Mouse (Mus musculus) limb, embryonic 10.5 days (tissue): ENCODE measurements around the gene Phc1. TPM values are rescaled to one million over a fixed set of nuclear protein-coding genes. Genes with fewer than 3 reads are reported as not detected.
"Not testable (repeated sequence)": the region's sequence is repeated elsewhere in the genome, so short reads cannot be mapped to it uniquely, and the experiment has no call there.

Experiments
- DNase-seq: peaks from one replicate; pipeline ENCODE4 v3.0.0-alpha.2; 2017; ENCODE audit warnings: low spot score
- H3K27ac ChIP-seq: fragments of 300-500 bp; sonication (generic); 2 replicates; pipeline ENCODE4 v1.5.1; 2016; ENCODE audit warnings: mild to moderate bottlenecking
- H3K27me3 ChIP-seq: fragments of 300-500 bp; sonication (generic); 2 replicates; pipeline ENCODE4 v1.6.1; 2016; ENCODE audit warnings: low read depth, mild to moderate bottlenecking; ENCODE audit not compliant: poor library complexity, severe bottlenecking
- H3K36me3 ChIP-seq: fragments of 300-500 bp; sonication (generic); 2 replicates; pipeline ENCODE4 v1.6.1; 2016; ENCODE audit warnings: mild to moderate bottlenecking, moderate library complexity
- H3K4me1 ChIP-seq: fragments of 300-500 bp; sonication (generic); 2 replicates; pipeline ENCODE4 v1.6.1; 2016
- H3K4me3 ChIP-seq: fragments of 300-500 bp; sonication (generic); 2 replicates; pipeline ENCODE4 v1.5.1; 2016; ENCODE audit warnings: mild to moderate bottlenecking, moderate library complexity
- H3K9me3 ChIP-seq: fragments of 300-500 bp; sonication (generic); replicated peaks from 2 replicates; pipeline ENCODE4 v1.6.1; 2016; ENCODE audit warnings: mild to moderate bottlenecking
- WGBS: fragments of 180-500 bp; shearing (Covaris S2); methylation state at CpG from one replicate; pipeline ENCODE4 v1.1.7; 2016; 5-methylcytosine and 5-hydroxymethylcytosine counted together
- polyA plus RNA-seq: library from polyadenylated mRNA; unstranded; fragments of >200 nt; fragmentation: Nextera tagmentation; extraction: Ambion mirVana; gene quantifications from 2 replicates; pipeline ENCODE4 v1.2.1, GENCODE M21; 2016

The Phc1 gene
- polyA plus RNA-seq, 1 experiment from 2014 or later, result 37.4 TPM

DNA sequence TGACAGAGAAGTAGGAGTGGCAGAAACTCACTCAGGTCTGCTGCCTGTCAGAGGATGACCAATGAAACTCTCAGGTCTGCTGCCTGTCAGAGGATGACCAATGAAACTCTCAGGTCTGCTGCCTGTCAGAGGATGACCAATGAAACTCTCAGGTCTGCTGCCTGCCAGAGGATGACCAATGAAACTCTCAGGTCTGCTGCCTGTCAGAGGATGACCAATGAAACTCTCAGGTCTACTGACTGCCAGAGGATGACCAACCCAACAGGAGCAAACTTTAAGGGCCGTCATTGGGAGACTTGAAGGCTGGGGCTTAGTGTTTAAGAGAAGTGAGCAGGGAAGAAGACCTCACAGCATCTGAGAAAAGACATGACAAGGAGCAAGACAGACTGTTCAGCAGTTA, 7.0 kb upstream of the Phc1 start:
- not testable (repeated sequence) for H3K4me1 ChIP-seq, H3K9me3 ChIP-seq, H3K27ac ChIP-seq, DNase-seq, H3K4me3 ChIP-seq, H3K27me3 ChIP-seq, H3K36me3 ChIP-seq
- 51% methylated on average over 1 of the region's 1 CpGs for WGBS

DNA sequence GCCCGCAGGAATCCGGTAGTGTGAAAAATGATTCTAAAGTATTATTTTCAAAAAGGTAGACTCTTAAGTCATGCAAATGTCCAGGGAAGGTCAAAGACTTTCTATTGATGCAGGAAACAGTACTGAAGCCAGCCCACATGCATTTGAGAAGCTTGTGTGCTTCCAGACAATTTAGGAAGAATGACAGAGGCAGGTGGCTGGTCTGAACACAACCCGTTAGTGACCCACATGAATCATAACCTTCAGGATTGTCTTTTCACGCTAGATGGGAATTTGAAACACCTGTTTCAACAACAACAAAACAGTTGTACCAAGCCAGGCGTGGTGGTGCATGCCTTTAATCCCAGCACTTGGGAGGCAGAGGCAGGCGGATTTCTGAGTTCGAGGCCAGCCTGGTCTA, 6.0 kb upstream of the Phc1 start:
- H3K4me1 ChIP-seq, result 0 out of 2 replicates have a peak, but pooled peaks cover 4% of the 10 kb centered on the region
- H3K4me3 ChIP-seq, result no peak overlapping the region
- WGBS, result 88% methylated on average over 7 of the region's 7 CpGs
- DNase-seq, result no peak
- no peak overlapping the region for H3K27ac ChIP-seq
- no peaks in the 10 kb centered on the region for H3K9me3 ChIP-seq
- H3K36me3 ChIP-seq, result no peaks in the 10 kb centered on the region
- H3K27me3 ChIP-seq, result no peaks in the 10 kb centered on the region

DNA sequence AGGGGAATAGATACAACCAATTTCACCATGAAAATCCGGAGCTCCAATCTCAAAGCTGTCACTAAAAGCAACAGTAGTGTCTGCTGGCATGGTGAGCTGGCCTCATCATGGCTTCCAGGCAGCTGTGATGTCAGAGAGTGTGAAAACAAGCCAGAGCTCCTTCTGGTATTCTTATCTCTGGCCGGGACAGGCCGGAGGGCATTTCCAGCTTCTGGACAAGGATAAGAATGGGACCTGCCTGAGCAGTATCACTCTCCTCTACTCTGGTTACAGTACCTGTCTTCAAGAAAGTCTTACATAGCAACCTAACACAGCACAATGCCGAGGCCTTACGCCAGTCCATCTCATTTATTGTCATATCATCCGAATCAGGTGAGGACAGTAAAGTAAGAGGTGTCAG, 5.4 kb upstream of the Phc1 start:
- Histone ChIP-seq H3K4me1 (peaks cover 10% of the 10 kb centered on the region), H3K4me3 (no peak overlapping the region), H3K9me3 (no peaks in the 10 kb centered on the region), H3K27me3 (no peaks in the 10 kb centered on the region), H3K36me3 (no peaks in the 10 kb centered on the region), H3K27ac (no peak overlapping the region)
- DNase-seq, result no peak
- 78% methylated on average over 6 of the region's 6 CpGs for WGBS

DNA sequence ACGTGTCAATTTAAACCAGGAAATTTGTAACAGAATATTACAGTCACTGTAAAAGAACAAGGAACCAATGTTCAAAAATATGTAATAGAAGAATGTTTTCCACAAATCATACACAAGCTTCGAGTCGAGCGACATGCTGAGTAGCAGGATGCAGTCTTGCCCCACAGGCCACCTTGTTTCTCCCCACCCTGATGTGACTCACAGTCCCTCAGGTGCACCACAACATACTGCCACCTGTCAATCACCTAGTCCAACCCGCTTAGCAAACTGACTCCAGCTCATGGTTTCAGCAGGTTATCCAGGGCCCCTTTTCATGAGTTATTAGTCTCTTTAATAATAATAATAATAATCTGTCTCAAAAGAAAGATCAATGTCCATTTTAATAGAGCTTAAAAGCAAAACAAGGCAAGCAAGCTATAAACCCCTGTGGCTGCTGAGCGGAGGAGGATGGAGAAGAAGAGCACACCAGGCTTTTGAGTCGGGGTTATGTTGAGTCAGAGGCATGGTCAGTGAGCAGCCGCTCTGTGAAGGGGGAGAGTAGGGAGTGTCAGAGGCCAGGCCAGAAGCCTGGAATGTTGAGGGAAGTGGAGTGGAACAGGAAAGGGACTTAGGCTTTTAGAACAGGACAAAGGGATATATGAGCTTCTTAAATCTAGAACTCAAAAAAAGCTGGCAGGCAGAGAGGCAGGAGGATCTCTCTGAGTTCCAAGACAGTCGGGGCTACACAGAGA, 4.2 kb upstream of the Phc1 start:
- DNase-seq, result no peak
- Histone ChIP-seq H3K36me3 (no peaks in the 10 kb centered on the region), H3K27ac (no peak overlapping the region), H3K4me3 (no peak overlapping the region), H3K9me3 (no peaks in the 10 kb centered on the region), H3K27me3 (no peaks in the 10 kb centered on the region), H3K4me1 (peaks cover 14% of the 10 kb centered on the region)
- 69% methylated on average over 9 of the region's 9 CpGs for WGBS

DNA sequence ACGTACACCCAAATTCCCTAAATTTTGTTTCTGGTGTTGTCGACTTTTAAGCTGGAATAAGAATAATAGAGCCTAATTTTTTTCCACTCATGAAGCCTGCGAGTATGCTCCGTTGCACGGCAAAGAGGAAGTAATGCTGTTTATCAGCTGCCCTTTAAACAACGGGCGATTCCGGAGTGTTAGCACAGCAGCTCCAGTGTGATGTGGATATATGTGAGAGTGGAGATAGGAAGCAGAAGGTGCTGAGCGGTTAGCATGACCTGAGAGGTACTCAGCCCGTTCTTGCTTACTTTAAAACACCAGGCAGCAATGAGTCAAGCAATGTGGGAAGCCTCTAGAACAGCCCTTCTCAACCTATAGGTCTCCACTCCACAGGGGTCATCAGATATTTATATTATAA, 3.4 kb upstream of the Phc1 start:
- Histone ChIP-seq H3K9me3 (no peaks in the 10 kb centered on the region), H3K27ac (no peak overlapping the region), H3K4me1 (peaks cover 16% of the 10 kb centered on the region), H3K27me3 (no peaks in the 10 kb centered on the region), H3K36me3 (no peaks in the 10 kb centered on the region), H3K4me3 (no peak overlapping the region)
- 73% methylated on average over 10 of the region's 10 CpGs for WGBS
- DNase-seq, result no peak

DNA sequence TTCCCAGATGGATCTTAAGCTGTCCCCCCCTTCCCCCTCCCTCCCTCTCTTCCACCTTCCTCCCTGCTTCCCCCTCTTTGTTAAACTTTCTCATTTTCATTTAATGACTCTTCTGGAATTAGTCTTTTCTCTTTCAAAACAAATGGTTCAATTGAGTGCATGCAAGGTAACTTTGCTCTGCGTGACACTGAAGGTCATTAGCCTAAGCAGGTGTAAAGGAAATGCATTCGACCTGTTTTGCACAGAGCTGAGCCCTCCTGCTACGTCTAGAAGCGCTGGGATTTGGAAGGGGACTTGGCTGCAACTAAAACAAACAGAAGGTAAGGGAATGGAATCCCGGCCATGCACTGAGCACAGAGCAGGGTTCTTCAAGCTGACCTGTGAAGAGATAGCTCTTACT, 1.8 kb upstream of the Phc1 start:
- DNase-seq, result no peak
- Histone ChIP-seq H3K9me3 (no peaks in the 10 kb centered on the region), H3K4me3 (no peak overlapping the region), H3K4me1 (peaks cover 30% of the 10 kb centered on the region), H3K36me3 (no peaks in the 10 kb centered on the region), H3K27ac (no peak overlapping the region), H3K27me3 (no peaks in the 10 kb centered on the region)
- WGBS, result 17% methylated on average over 5 of the region's 5 CpGs

DNA sequence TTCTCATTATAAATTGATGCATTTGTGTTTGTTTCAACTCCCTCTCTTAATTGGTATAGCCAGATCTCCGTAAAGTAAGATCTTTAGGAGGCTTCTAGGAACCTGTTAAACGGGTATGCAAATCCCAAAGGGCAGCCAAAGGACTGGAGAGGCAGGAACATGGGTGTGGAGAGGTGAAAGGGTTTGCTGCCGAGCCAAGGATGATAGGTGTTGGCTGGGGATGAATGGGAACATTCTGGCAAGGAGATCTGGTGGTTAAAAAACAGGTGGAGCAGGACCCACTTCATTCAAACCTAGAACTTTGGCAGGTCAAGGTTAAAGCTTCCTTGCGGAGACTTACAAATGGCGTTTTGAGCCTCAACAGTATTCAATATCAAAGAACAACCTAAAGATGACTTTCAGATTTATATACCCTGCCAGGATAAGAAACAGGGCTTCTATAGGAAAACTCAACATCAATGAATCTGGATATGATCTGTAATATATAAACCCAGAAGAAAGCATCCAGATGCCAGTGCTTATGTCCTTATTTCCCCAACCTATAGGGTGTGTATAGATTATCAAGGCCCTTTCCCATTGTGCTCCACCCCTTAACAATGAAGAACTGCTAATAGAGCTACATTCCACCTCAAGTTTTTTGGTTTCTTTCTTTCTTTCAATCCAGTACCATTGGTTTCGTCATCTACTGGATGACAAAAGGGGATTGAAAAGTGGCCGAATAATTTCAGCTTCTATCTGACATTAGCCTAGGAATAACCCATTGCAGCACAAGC, 863 bp upstream of the Phc1 start:
- Histone ChIP-seq H3K36me3 (peaks cover 6% of the 10 kb centered on the region), H3K27me3 (no peaks in the 10 kb centered on the region), H3K27ac (peak overlapping the region; percentile 96), H3K9me3 (no peaks in the 10 kb centered on the region), H3K4me1 (peaks cover 30% of the 10 kb centered on the region), H3K4me3 (peak overlapping the region; percentile 82)
- 41% methylated on average over 7 of the region's 7 CpGs for WGBS
- DNase-seq, result no peak

DNA sequence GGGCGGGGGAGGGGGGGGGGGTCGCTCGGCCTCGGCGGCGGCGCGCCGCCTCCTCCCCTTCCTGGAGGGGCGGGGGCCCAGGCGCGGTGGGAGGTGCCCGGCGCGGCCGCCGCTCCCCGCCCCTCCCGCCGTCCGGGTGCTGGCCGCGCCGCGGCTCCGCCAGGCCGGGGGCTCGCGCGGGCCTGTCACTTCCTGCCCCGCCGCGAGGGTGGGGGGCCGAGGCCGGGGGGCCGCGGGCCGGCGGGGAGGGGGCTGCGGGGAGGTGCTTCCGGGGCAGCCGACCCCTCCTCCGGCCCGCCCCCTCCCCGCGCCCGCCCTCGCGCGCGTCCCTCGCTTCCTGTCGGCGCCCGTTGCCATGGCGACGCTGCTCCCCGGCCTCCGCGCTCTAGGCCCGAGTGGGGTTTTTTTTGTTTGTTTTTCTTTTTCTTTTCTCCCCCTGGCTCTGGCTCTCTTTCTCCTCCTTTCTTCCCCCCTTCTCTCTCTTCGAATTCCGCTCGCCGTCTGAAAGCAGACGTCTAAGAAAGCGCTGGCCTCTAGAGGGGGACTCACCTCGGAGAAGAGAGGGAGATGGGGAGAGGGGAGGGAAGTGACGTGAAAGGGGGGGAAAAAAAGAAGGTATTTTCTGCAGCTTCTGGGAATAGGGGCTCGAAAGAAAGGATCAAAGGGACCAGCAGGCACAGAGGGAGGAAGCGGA, 566 bp downstream of the Phc1 start:
- Histone ChIP-seq H3K4me1 (peaks cover 30% of the 10 kb centered on the region), H3K4me3 (peak overlapping the region; percentile 82), H3K36me3 (peaks cover 18% of the 10 kb centered on the region), H3K9me3 (no peaks in the 10 kb centered on the region), H3K27ac (peak overlapping the region; percentile 96), H3K27me3 (no peaks in the 10 kb centered on the region)
- WGBS, result under 1% methylated on average over 39 of the region's 71 CpGs
- peak; percentile 94 for DNase-seq

DNA sequence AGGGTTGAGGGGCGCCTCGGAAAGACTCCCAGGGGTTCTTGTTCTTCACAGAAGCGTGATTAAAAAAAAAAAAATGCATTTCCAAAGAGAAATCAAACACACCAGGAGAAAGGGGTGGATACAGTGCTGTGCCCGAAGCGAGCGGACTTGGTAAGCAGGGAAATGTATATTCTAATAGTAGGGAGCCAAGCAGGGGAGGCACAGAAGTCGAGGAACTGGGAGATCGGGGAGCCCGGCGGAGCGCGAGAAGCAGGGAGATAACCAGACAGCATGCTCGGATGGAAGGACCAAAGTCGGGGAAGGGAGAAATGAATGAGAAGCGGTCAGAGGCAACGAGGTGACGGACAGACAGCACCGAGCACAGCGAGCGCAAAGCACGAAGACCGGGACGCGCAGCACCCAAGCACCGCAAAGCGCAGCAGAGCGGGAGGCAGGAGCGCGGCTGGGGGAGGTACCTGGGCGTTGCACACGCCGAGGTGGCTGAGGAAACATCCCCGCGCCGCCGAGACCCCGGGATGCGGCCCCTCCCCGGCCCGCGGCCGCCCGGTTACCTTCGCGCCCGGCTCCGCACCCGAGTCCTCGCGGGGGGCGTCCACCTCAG, 1.2 kb downstream of the Phc1 start:
- under 1% methylated on average over 41 of the region's 51 CpGs for WGBS
- H3K4me1 ChIP-seq, result peaks cover 30% of the 10 kb centered on the region
- H3K36me3 ChIP-seq, result peaks cover 25% of the 10 kb centered on the region
- no peaks in the 10 kb centered on the region for H3K9me3 ChIP-seq
- peak overlapping the region; percentile 82 for H3K4me3 ChIP-seq
- H3K27me3 ChIP-seq, result no peaks in the 10 kb centered on the region
- peak overlapping the region; percentile 96 for H3K27ac ChIP-seq
- peak; percentile 80 for DNase-seq

DNA sequence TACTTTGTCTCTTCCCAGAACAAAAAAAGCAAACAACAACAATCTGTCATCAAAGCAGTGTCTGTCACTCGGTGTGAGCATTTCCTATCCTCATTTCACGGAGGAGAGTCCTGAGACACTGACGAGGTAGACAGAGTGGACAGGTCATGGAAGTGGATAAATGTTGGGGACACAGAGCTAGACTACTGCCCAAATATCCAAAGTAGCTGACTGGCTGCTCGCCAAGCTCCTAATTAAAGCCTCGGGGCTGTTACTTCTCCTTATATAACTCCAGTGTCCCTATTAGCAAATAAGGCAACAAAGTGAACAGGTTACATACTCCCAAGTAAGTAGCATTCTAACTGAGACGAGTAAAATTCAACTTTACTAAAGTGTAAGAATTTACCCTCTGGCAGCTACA, 2.8 kb downstream of the Phc1 start:
- no peak for DNase-seq
- Histone ChIP-seq H3K4me1 (peaks cover 30% of the 10 kb centered on the region), H3K27ac (no peak overlapping the region), H3K27me3 (no peaks in the 10 kb centered on the region), H3K4me3 (no peak overlapping the region), H3K9me3 (no peaks in the 10 kb centered on the region), H3K36me3 (peaks cover 41% of the 10 kb centered on the region)
- WGBS, result 72% methylated on average over 6 of the region's 6 CpGs

DNA sequence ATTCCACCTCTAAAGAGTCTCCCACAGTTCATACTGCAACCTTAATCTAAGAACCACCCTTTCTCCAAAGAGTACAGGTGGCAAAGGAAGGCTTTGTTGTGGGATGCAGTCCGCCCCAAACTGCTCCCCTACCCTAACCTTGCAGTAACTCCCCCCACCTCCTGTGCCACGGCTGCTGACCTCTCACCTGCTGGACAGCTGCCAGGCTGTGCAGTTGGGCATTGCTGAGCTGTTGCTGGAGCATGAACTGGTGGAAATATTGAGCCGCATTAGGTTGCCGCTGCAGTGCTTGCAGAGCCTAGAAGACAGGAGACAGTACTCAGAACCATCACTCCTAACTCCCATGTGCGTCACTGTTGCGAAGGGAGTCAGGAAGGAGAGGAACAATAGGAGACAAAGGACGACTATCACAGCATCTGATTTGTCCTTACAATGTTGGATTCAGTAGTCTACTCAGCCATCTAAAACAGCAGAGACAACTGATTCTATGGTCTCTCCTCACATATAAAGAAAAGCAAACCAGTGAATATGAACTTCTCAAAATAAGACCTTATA, 5.5 kb downstream of the Phc1 start:
- Histone ChIP-seq H3K4me3 (no peak overlapping the region), H3K27ac (no peak overlapping the region), H3K4me1 (peaks cover 15% of the 10 kb centered on the region), H3K27me3 (no peaks in the 10 kb centered on the region), H3K9me3 (no peaks in the 10 kb centered on the region), H3K36me3 (peaks cover 66% of the 10 kb centered on the region)
- WGBS, result 92% methylated on average over 7 of the region's 7 CpGs
- DNase-seq, result no peak

DNA sequence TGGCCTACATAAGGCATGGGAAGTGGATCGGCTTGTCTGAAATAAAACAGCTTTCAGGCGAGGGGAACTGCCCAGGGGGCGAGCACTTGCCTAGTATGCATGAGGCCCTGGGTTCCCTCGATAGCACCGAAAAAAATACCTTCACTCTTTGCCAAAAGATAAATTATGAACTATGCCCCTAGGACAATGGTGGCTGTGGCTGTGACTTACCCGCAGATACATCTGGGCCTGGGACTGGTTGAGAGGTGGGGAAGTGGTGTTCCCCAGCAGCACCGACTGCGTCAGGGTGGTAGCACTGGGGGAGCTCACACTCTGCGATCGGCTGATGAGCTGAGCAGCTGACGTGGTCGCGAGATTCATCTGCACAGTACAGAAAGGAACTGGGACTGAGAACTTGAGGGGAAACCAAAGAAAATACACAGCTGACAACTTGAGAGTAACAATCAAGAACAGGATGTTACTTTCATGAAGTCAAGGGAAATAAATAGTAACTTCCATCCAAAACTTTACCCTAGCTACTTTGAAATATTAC, 7.2 kb downstream of the Phc1 start:
- Histone ChIP-seq H3K4me3 (no peak overlapping the region), H3K27ac (no peak overlapping the region), H3K36me3 (peaks cover 83% of the 10 kb centered on the region), H3K4me1 (peaks cover 8% of the 10 kb centered on the region), H3K27me3 (no peaks in the 10 kb centered on the region), H3K9me3 (no peaks in the 10 kb centered on the region)
- 94% methylated on average over 13 of the region's 13 CpGs for WGBS
- no peak for DNase-seq
